Mouse (Mus musculus): Measurements from ENCODE around the gene Ppp1r32. TPM values are rescaled to one million over a fixed set of nuclear protein-coding genes. Genes with fewer than 3 reads are reported as not detected.

Gene Ppp1r32
- 1.7 TPM in 2 replicates for polyA plus RNA-seq (2014; fragmentation: Nextera tagmentation; extraction: Ambion mirVana)

DNA sequence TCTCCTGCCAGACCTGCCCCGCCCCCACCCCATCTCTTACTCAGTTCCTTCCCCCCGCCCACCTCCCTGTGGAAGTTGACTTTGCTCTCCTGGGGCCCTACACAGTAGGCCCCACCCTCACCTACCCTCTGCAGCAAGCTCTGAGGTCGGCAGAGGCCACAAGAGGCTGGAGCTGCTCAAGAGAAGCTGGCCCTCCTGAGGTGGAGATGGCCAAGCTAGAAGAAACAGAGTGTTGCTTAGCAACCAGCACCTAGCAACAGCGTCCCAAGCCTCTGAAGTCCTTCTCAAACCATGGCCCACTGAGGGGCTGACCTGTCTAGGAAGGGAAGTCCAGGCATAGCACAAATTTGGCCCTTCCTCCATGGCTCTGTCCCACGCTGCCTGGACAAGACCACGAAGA is at the start of gene Ppp1r32:
Gene Ppp1r32 (minus strand): TSS at position 226 of the 400 bp plus-strand sequence.
- WGBS: 29% methylated on average over 6 of the region's 6 CpGs
- H3K9me3 ChIP-seq (ENCODE audit: control insufficient read depth, low read length): no peaks in the 10 kb centered on the region
- H3K4me3 ChIP-seq (ENCODE audit: low read depth, low read length): no peak within 1 kb of the TSS
- H3K27me3 ChIP-seq (ENCODE audit: control insufficient read depth, insufficient read depth, low read length): no peaks in the 10 kb centered on the region
- ATAC-seq (ENCODE audit: low FRiP score) (peak; percentile 65; the same call in 1 of the 2 replicates), DNase-seq (ENCODE audit: low spot score) (peak; percentile 76)
- no peak within 1 kb of the TSS for H3K4me2 ChIP-seq (replicated peaks; ENCODE audit: low read depth, low read length)
- H3K27ac ChIP-seq (ENCODE audit: low read depth, low read length): no peak within 1 kb of the TSS
- H3K9ac ChIP-seq (ENCODE audit: low read depth, low read length): no peak within 1 kb of the TSS
- H3K4me1 ChIP-seq (replicated peaks; ENCODE audit: control insufficient read depth, insufficient read depth, low read length): no peaks in the 10 kb centered on the region
- H3K36me3 ChIP-seq (ENCODE audit: control insufficient read depth, insufficient read depth, low read length): no peaks in the 10 kb centered on the region

- H3K9me3 ChIP-seq (ENCODE audit: control insufficient read depth, low read length): no peaks in the 10 kb centered on the region
- DNase-seq (ENCODE audit: low spot score) (no peak), ATAC-seq (ENCODE audit: low FRiP score) (no peak)
- no peak overlapping the region for H3K4me3 ChIP-seq (ENCODE audit: low read depth, low read length)
- no peaks in the 10 kb centered on the region for H3K27me3 ChIP-seq (ENCODE audit: control insufficient read depth, insufficient read depth, low read length)
- no peak overlapping the region for H3K4me2 ChIP-seq (replicated peaks; ENCODE audit: low read depth, low read length)
- H3K36me3 ChIP-seq (ENCODE audit: control insufficient read depth, insufficient read depth, low read length): 0 out of 2 replicates have a peak, but pooled peaks cover 2% of the 10 kb centered on the region
- 97% methylated on average over 1 of the region's 1 CpGs for WGBS
- H3K4me1 ChIP-seq (replicated peaks; ENCODE audit: control insufficient read depth, insufficient read depth, low read length): no peaks in the 10 kb centered on the region; the same call in 1 of the 2 replicates
- H3K9ac ChIP-seq (ENCODE audit: low read depth, low read length): no peak overlapping the region
- no peak overlapping the region for H3K27ac ChIP-seq (ENCODE audit: low read depth, low read length)
These were observed 47.4 kb upstream of the Ppp1r32 start for GRCm38 (mm10) chr19:10530082-10530481.

GRCm38 (mm10) chr19:10525910-10526309 is 43.2 kb upstream of the Ppp1r32 start, which contains the start of gene Sdhaf2:
Gene Sdhaf2, minus strand, starts transcription at chr19:10526142.
- no peaks in the 10 kb centered on the region for H3K9me3 ChIP-seq (ENCODE audit: control insufficient read depth, low read length)
- peak within 1 kb of the TSS; percentile 98 for H3K4me3 ChIP-seq (ENCODE audit: low read depth, low read length)
- no peaks in the 10 kb centered on the region for H3K27me3 ChIP-seq (ENCODE audit: control insufficient read depth, insufficient read depth, low read length)
- WGBS: under 1% methylated on average over 11 of the region's 11 CpGs
- peak within 1 kb of the TSS; percentile 63 for H3K4me2 ChIP-seq (replicated peaks; ENCODE audit: low read depth, low read length)
- ATAC-seq (ENCODE audit: low FRiP score) (peak; percentile 10; the same call in 1 of the 2 replicates), DNase-seq (ENCODE audit: low spot score) (peak; percentile 81)
- H3K27ac ChIP-seq (ENCODE audit: low read depth, low read length): peak within 1 kb of the TSS; percentile 98
- H3K4me1 ChIP-seq (replicated peaks; ENCODE audit: control insufficient read depth, insufficient read depth, low read length): no peaks in the 10 kb centered on the region; the same call in 1 of the 2 replicates
- peak within 1 kb of the TSS; percentile 99 for H3K9ac ChIP-seq (ENCODE audit: low read depth, low read length)
- H3K36me3 ChIP-seq (ENCODE audit: control insufficient read depth, insufficient read depth, low read length): no peaks in the 10 kb centered on the region

DNA sequence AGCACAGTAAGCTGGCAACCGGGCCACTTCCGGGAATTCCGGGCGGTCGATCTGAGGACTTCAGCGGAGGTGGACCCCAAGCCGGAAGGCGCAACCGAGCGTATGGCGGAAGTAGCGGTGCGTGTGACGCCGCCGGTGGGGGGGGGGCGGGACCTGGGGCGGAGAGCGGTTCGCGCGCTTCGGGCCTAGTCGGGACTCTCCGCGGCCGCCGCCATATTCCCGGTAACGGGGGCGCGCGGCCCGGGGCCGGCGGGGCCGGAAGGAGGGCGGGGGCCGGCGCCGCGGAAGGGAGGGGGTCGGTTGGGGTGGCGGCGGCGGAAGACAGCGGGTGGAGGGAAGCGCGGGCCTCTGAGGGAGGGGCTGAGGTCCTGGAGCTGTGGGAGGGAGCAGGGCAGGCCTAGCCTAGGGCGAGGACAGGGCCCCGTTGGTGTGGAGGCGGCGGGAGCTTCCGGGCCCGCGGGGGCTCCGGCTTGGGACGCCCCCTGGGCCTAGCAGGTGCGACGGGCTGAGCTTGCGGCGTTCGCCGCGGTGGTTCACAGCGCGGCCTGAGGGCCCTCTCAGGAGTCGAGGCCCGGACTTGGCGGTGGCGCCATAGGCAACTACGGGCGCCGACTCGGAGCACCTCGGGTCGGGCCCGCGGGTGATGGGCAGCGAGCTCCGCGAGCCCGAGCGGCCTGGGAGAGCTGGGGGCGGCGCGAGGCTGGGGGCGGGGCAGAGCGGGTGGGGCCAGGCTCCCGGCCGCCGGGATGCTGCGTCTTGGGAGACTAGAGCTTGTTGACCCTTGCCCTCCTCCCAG is 42.6 kb upstream of the Ppp1r32 start, which contains the start of gene Cpsf7:
Gene Cpsf7 (plus strand): TSS at position 161 of the 796 bp plus-strand sequence.
- Histone ChIP-seq H3K4me1 (replicated peaks; ENCODE audit: control insufficient read depth, insufficient read depth, low read length) (no peaks in the 10 kb centered on the region; the same call in 1 of the 2 replicates), H3K36me3 (ENCODE audit: control insufficient read depth, insufficient read depth, low read length) (no peaks in the 10 kb centered on the region), H3K27me3 (ENCODE audit: control insufficient read depth, insufficient read depth, low read length) (no peaks in the 10 kb centered on the region), H3K9me3 (ENCODE audit: control insufficient read depth, low read length) (no peaks in the 10 kb centered on the region), H3K4me3 (ENCODE audit: low read depth, low read length) (peak within 1 kb of the TSS; percentile 98), H3K27ac (ENCODE audit: low read depth, low read length) (peak within 1 kb of the TSS; percentile 98), H3K9ac (ENCODE audit: low read depth, low read length) (peak within 1 kb of the TSS; percentile 99), H3K4me2 (replicated peaks; ENCODE audit: low read depth, low read length) (peak within 1 kb of the TSS; percentile 63)
- peak; percentile 93 for DNase-seq (ENCODE audit: low spot score)
- WGBS: under 1% methylated on average over 69 of the region's 93 CpGs
- peak; percentile 95 for ATAC-seq (ENCODE audit: low FRiP score)

DNA sequence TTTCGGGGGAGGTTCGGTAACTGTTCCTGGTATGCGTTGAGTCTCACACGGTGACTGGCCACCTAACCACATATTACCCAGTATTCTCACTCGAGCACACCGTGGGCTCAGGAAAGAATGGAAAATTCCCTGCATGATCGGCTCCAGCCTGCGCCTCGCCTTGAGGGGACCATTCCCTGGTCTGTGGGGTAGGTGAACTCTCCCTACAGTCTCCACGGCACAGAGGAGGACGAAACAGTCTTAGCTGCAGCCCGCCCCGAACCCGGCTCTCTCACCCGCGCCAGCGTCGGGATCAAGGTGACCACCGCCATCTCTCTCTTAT is 42.0 kb upstream of the Ppp1r32 start:
- Histone ChIP-seq H3K9ac (ENCODE audit: low read depth, low read length) (peak overlapping the region; percentile 99), H3K27ac (ENCODE audit: low read depth, low read length) (peak overlapping the region; percentile 98), H3K4me3 (ENCODE audit: low read depth, low read length) (peak overlapping the region; percentile 98), H3K4me1 (replicated peaks; ENCODE audit: control insufficient read depth, insufficient read depth, low read length) (no peaks in the 10 kb centered on the region; the same call in 1 of the 2 replicates), H3K4me2 (replicated peaks; ENCODE audit: low read depth, low read length) (peak overlapping the region; percentile 63), H3K27me3 (ENCODE audit: control insufficient read depth, insufficient read depth, low read length) (no peaks in the 10 kb centered on the region), H3K36me3 (ENCODE audit: control insufficient read depth, insufficient read depth, low read length) (no peaks in the 10 kb centered on the region), H3K9me3 (ENCODE audit: control insufficient read depth, low read length) (no peaks in the 10 kb centered on the region)
- no peak for DNase-seq (ENCODE audit: low spot score)
- 1% methylated on average over 19 of the region's 19 CpGs for WGBS
- no peak for ATAC-seq (ENCODE audit: low FRiP score)

GRCm38 (mm10) chr19:10523483-10524080 is 40.9 kb upstream of the Ppp1r32 start:
- H3K4me1 ChIP-seq (replicated peaks; ENCODE audit: control insufficient read depth, insufficient read depth, low read length): no peaks in the 10 kb centered on the region; the same call in 1 of the 2 replicates
- H3K4me2 ChIP-seq (replicated peaks; ENCODE audit: low read depth, low read length): no peak overlapping the region
- H3K27ac ChIP-seq (ENCODE audit: low read depth, low read length): no peak overlapping the region
- H3K27me3 ChIP-seq (ENCODE audit: control insufficient read depth, insufficient read depth, low read length): no peaks in the 10 kb centered on the region
- ATAC-seq (ENCODE audit: low FRiP score) (no peak), DNase-seq (ENCODE audit: low spot score) (no peak)
- H3K9me3 ChIP-seq (ENCODE audit: control insufficient read depth, low read length): no peaks in the 10 kb centered on the region
- H3K36me3 ChIP-seq (ENCODE audit: control insufficient read depth, insufficient read depth, low read length): no peaks in the 10 kb centered on the region
- H3K9ac ChIP-seq (ENCODE audit: low read depth, low read length): no peak overlapping the region
- WGBS: 92% methylated on average over 5 of the region's 5 CpGs
- no peak overlapping the region for H3K4me3 ChIP-seq (ENCODE audit: low read depth, low read length)

GRCm38 (mm10) chr19:10521926-10522325 is 39.2 kb upstream of the Ppp1r32 start:
- ATAC-seq (ENCODE audit: low FRiP score) (no peak), DNase-seq (ENCODE audit: low spot score) (no peak)
- Histone ChIP-seq H3K9me3 (ENCODE audit: control insufficient read depth, low read length) (no peaks in the 10 kb centered on the region), H3K27me3 (ENCODE audit: control insufficient read depth, insufficient read depth, low read length) (no peaks in the 10 kb centered on the region), H3K27ac (ENCODE audit: low read depth, low read length) (no peak overlapping the region), H3K36me3 (ENCODE audit: control insufficient read depth, insufficient read depth, low read length) (0 out of 2 replicates have a peak, but pooled peaks cover under 1% of the 10 kb centered on the region), H3K4me2 (replicated peaks; ENCODE audit: low read depth, low read length) (no peak overlapping the region), H3K9ac (ENCODE audit: low read depth, low read length) (no peak overlapping the region), H3K4me1 (replicated peaks; ENCODE audit: control insufficient read depth, insufficient read depth, low read length) (no peaks in the 10 kb centered on the region; the same call in 1 of the 2 replicates), H3K4me3 (ENCODE audit: low read depth, low read length) (no peak overlapping the region)
- WGBS: 85% methylated on average over 1 of the region's 1 CpGs

DNA sequence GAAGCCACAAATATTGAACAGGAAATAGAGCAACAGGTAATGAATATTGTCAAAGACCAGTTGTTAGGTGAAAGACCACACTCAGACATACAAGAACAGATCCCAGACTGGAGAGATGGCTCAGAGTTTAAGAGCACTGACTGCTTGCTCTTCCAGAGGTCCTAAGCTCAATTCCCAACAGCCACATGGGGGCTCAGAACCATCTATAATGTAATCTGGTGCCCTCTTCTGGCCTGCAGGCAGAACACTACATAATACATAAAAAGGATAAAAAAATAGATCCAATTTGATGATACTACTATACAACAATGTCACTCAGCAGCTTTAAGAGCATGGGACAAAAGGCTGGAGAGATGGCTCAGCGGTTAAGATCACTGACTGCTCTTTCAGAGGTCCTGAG is 37.6 kb upstream of the Ppp1r32 start:
- H3K4me2 ChIP-seq (replicated peaks; ENCODE audit: low read depth, low read length): no peak overlapping the region
- H3K4me1 ChIP-seq (replicated peaks; ENCODE audit: control insufficient read depth, insufficient read depth, low read length): no peaks in the 10 kb centered on the region; the same call in 1 of the 2 replicates
- 0 out of 2 replicates have a peak, but pooled peaks cover 4% of the 10 kb centered on the region for H3K36me3 ChIP-seq (ENCODE audit: control insufficient read depth, insufficient read depth, low read length)
- no peak overlapping the region for H3K27ac ChIP-seq (ENCODE audit: low read depth, low read length)
- ATAC-seq (ENCODE audit: low FRiP score) (no peak), DNase-seq (ENCODE audit: low spot score) (peak; percentile 40)
- no peaks in the 10 kb centered on the region for H3K27me3 ChIP-seq (ENCODE audit: control insufficient read depth, insufficient read depth, low read length)
- no peaks in the 10 kb centered on the region for H3K9me3 ChIP-seq (ENCODE audit: control insufficient read depth, low read length)
- 48% methylated on average over 1 of the region's 1 CpGs for WGBS
- no peak overlapping the region for H3K9ac ChIP-seq (ENCODE audit: low read depth, low read length)
- H3K4me3 ChIP-seq (ENCODE audit: low read depth, low read length): no peak overlapping the region

All from hindbrain, embryonic 11.5 days (tissue).